Mouse (Mus musculus): ENCODE data around the gene Hp1bp3. TPM values are rescaled to one million over a fixed set of nuclear protein-coding genes. Genes with fewer than 3 reads are reported as not detected.

The Hp1bp3 gene
- polyA plus RNA-seq (2015; fragmentation: Nextera tagmentation; extraction: Ambion mirVana), result 153 and 158 TPM in 2 replicates

DNA sequence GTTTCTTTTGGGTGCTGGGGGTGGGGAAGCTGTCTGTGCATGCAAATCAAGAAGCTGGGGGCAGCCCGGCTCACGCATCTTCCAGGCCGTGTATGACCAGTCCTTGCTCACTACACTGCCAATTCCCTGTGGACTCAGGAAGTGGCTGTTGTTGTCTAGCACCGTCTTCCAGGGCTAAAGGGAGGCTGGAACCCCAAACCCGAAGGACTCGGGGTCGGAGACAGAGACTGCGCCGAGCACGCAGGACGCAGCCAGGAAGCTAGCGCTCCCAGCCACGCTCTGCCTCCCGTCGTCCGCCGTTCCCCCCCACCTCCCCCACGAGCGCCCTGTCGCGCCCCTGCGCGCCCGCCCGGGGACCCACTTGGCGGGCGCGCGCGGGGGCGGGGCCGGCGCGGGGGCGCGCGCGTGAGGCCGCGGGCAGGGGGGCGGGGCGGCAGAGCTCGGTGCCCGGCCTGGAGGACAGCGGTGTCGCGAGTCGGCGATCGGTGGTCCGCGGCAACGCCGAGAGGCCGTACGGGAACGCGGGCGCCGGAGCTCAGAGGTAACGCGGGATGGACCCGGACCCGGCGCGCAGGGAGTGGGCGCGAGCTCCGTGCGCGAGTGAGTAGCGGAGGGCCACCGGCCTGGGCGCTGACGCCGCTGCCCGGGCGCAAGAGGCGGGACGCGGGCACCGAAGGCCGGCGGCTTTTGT lies at the start of gene Hp1bp3:
Gene Hp1bp3, plus strand, starts transcription at position 97 of the 691 bp plus-strand sequence.

DNA sequence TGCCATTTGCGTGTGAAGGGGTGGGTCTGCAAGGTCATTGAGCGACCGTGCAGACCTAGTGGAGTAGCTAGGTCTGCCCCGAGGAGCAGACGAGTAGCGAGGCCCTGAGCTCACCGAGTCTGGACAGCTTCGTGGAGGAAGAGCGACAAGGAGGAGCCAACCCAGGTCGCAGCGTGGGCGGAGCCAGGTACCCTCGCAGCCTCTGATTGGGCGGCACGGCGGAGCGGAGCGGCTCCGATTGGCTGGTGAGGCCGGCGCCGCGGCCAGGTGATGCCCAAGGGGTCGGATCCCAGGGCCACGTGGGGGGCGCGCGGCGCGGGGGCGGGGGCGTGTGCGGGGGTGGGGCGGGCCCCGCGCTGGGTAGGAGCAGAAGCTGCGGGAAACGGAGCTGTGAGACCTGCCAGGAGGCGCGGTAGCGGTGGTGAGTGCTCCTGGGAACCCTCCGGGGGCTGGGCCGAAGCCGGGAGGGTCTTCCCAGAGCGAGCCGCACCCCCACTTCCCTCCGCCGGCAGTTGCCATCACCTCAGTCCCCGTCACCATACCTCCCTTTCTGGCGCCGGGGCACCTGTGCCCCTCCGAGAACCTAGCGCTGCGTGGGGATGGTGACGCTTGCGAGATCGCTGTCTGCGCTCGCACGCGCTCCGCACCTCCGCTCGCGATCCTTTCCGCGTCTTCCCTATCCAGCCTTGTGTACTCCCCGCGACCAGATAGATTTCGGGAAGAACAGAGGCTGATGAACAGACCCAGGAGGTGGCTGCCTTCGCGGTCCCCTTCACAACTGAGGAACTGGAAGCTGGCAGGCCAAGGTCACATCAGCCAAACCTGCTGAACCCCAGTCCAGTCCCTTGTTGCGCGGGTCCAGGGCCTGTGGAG lies 34.2 kb downstream of the Hp1bp3 start, which contains the start of the genes Sh2d5 and Kif17:
Gene Sh2d5, plus strand, starts transcription at position 316 of the 873 bp plus-strand sequence.
Gene Kif17, plus strand, starts transcription at position 348 of the 873 bp plus-strand sequence.

Other genes starting within 250 kb of the Hp1bp3 start
- 39.4 and 45.2 TPM in 2 replicates for gene Eif4g3, start 223.3 kb upstream of the Hp1bp3 start, polyA plus RNA-seq (2015; fragmentation: Nextera tagmentation; extraction: Ambion mirVana)
- 18.2 and 19.5 TPM in 2 replicates for gene Sh2d5, start 34.1 kb downstream of the Hp1bp3 start, polyA plus RNA-seq (2015; fragmentation: Nextera tagmentation; extraction: Ambion mirVana)
- 5.4 and 6.0 TPM in 2 replicates for gene Kif17, start 34.1 kb downstream of the Hp1bp3 start, polyA plus RNA-seq (2015; fragmentation: Nextera tagmentation; extraction: Ambion mirVana)
- gene Ddost, start 88.4 kb downstream of the Hp1bp3 start, polyA plus RNA-seq (2015; fragmentation: Nextera tagmentation; extraction: Ambion mirVana), result 213 and 224 TPM in 2 replicates
- 138 and 152 TPM in 2 replicates for gene Pink1, start 110.0 kb downstream of the Hp1bp3 start, polyA plus RNA-seq (2015; fragmentation: Nextera tagmentation; extraction: Ambion mirVana)
- gene Cda, start 151.7 kb downstream of the Hp1bp3 start, polyA plus RNA-seq (2015; fragmentation: Nextera tagmentation; extraction: Ambion mirVana), result 21.4 and 23.0 TPM in 2 replicates
- gene Fam43b, start 180.2 kb downstream of the Hp1bp3 start, polyA plus RNA-seq (2015; fragmentation: Nextera tagmentation; extraction: Ambion mirVana), result 25.5 and 26.1 TPM in 2 replicates
- gene Mul1, start 218.4 kb downstream of the Hp1bp3 start, polyA plus RNA-seq (2015; fragmentation: Nextera tagmentation; extraction: Ambion mirVana), result 17.1 and 19.5 TPM in 2 replicates
- 42.8 and 44.8 TPM in 2 replicates for gene Camk2n1, start 238.0 kb downstream of the Hp1bp3 start, polyA plus RNA-seq (2015; fragmentation: Nextera tagmentation; extraction: Ambion mirVana)